Mouse (Mus musculus): ENCODE measurements around the gene Ap2a1.

DNA sequence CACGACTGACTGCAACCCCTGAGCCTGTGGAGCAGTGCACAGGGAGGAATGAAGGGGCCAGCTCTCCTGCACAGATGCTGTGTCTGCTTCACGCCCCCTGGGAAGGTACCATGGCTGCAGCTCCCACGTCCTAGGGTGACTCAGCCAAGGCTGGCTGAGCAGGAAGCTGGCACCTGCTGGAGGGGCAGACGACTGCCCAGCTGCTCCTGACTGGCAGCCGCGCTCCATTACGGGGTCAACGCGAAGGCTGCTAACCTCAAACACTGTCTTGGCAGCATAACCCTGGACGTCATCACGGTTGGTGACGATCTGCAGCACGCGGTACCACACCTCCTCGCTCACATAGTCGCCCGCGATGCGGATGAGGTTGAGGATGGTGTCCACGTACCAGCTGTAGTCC lies 23.9 kb downstream of the Ap2a1 start:
- TF ChIP-seq POLR2A (IDR thresholded peaks at IDR 0.05; ENCODE audit: insufficient read depth, low read length) (no peak), EP300 (IDR thresholded peaks at IDR 0.05; ENCODE audit: insufficient read depth, low read depth, low read length) (no peak)
